Mouse (Mus musculus): ENCODE measurements at regions not wholly inside any gene's neighbourhood (a gene's known extent, or its start where the extent isn't known, plus 50 kb on each side); places are given as distances from the start of the nearest gene placed in this dataset.

- DNase-seq (ENCODE audit: extremely low spot score) = no peak
These were observed 77.4 kb upstream of the Commd8 start for GRCm38 (mm10) chr5:72245382-72245781.

GRCm38 (mm10) chr5:72244134-72244533 is 76.1 kb upstream of the Commd8 start:
- no peak for DNase-seq (ENCODE audit: extremely low spot score)

- no peak for DNase-seq (ENCODE audit: extremely low spot score)
These were observed 75.0 kb upstream of the Commd8 start for GRCm38 (mm10) chr5:72242981-72243380.

- no peak for DNase-seq (ENCODE audit: extremely low spot score)
These were observed 73.5 kb upstream of the Commd8 start for GRCm38 (mm10) chr5:72241451-72241850.

- no peak for DNase-seq (ENCODE audit: extremely low spot score)
These were observed 72.3 kb upstream of the Commd8 start for GRCm38 (mm10) chr5:72240271-72240670.

GRCm38 (mm10) chr5:72227002-72227401 is 59.0 kb upstream of the Commd8 start:
- no peak for DNase-seq (ENCODE audit: extremely low spot score)

GRCm38 (mm10) chr5:72225576-72226298 is 57.7 kb upstream of the Commd8 start:
- no peak for DNase-seq (ENCODE audit: extremely low spot score)

- no peak for DNase-seq (ENCODE audit: extremely low spot score)
These were observed 57.1 kb upstream of the Commd8 start for GRCm38 (mm10) chr5:72225056-72225455.

- DNase-seq (ENCODE audit: extremely low spot score) = peak; percentile 12
These were observed 56.6 kb upstream of the Commd8 start for GRCm38 (mm10) chr5:72224551-72224966.

- DNase-seq (ENCODE audit: extremely low spot score) = no peak
These were observed 54.9 kb upstream of the Commd8 start for GRCm38 (mm10) chr5:72222902-72223301.

- DNase-seq (ENCODE audit: extremely low spot score) = no peak
These were observed 51.7 kb upstream of the Commd8 start for GRCm38 (mm10) chr5:72219697-72220096.

- no peak for DNase-seq (ENCODE audit: extremely low spot score)
These were observed 51.3 kb upstream of the Commd8 start for GRCm38 (mm10) chr5:72219248-72219647.
